Mouse (Mus musculus) cerebellum, adult 2 months (tissue): ENCODE results near the gene Tbca.

Source experiments
- CTCF ChIP-seq: fragments of 200-500 bp; IDR thresholded peaks from 2 replicates; pipeline ENCODE4 v1.5.1; 2011; ENCODE audit warnings: low read depth, mild to moderate bottlenecking, control low read depth, low read length, moderate library complexity, borderline replicate concordance; ENCODE audit not compliant: insufficient read depth
- POLR2A ChIP-seq: fragments of 200-500 bp; IDR thresholded peaks from 2 replicates; pipeline ENCODE4 v1.6.1; 2011; ENCODE audit warnings: low read length, control low read depth, borderline replicate concordance; ENCODE audit not compliant: insufficient read depth

- TF ChIP-seq POLR2A (no peak), CTCF (no peak)
Observed at GRCm38 (mm10) chr13:94827847-94828246, 39.1 kb downstream of the Tbca start.
